Mouse (Mus musculus) MEL (cell line): ENCODE results near the gene Fam205a1. TPM values are rescaled to one million over a fixed set of nuclear protein-coding genes. Genes with fewer than 3 reads are reported as not detected.
"Not testable (repeated sequence)": the region's sequence is repeated elsewhere in the genome, so short reads cannot be mapped to it uniquely, and the experiment has no call there.

Experiments used
- DNase-seq: peaks from one replicate; pipeline ENCODE4 v3.0.0; 2011; ENCODE audit warnings: low read depth, low spot score
- H3K27ac ChIP-seq: 2 replicates; pipeline ENCODE4 v1.5.1; 2012; ENCODE audit warnings: low read depth, mild to moderate bottlenecking, control low read depth, low read length, moderate library complexity; ENCODE audit not compliant: control insufficient read depth
- H3K27me3 ChIP-seq, 2 experiments: fragments of 150-350 bp in 1 of 2; sonication (generic) in 1 of 2; 2 replicates each; pipeline ENCODE4 v1.6.1; 2012; ENCODE audit warnings: low read length in 2 of 2, mild to moderate bottlenecking in 2 of 2, improper control_type of control experiment in 1 of 2, moderate library complexity in 1 of 2; ENCODE audit not compliant: insufficient read depth in 2 of 2, control insufficient read depth in 1 of 2
- H3K36me3 ChIP-seq, 2 experiments: 2 replicates each; pipeline ENCODE4 v1.6.1; 2012 to 2014; ENCODE audit warnings: low read length in 2 of 2, improper control_type of control experiment in 1 of 2, inconsistent platforms in 1 of 2, mild to moderate bottlenecking in 1 of 2; ENCODE audit not compliant: insufficient read depth in 2 of 2, control insufficient read depth in 1 of 2
- H3K4me1 ChIP-seq, 2 experiments: fragments of 150-350 bp in 1 of 2; sonication (generic) in 1 of 2; 2 replicates each; pipeline ENCODE4 v1.6.1; 2012; ENCODE audit warnings: low read length in 2 of 2, improper control_type of control experiment in 1 of 2, mild to moderate bottlenecking in 1 of 2; ENCODE audit not compliant: insufficient read depth in 2 of 2, control insufficient read depth in 1 of 2
- H3K4me3 ChIP-seq, 2 experiments: fragments of 150-350 bp in 1 of 2; sonication (generic) in 1 of 2; 2 replicates each; pipeline ENCODE4 v1.5.1; 2012; ENCODE audit warnings: low read depth in 2 of 2, low read length in 2 of 2, mild to moderate bottlenecking in 2 of 2, moderate library complexity in 2 of 2, control low read depth in 1 of 2, improper control_type of control experiment in 1 of 2; ENCODE audit not compliant: control insufficient read depth in 1 of 2, insufficient read depth in 1 of 2
- H3K79me2 ChIP-seq: 2 replicates; pipeline ENCODE4 v1.6.1; 2012; ENCODE audit warnings: mild to moderate bottlenecking, low read length, moderate library complexity; ENCODE audit not compliant: control insufficient read depth, poor library complexity, insufficient read depth
- H3K9ac ChIP-seq: 2 replicates; pipeline ENCODE4 v1.6.1; 2012; ENCODE audit warnings: low read depth, mild to moderate bottlenecking, control low read depth, low read length, moderate library complexity; ENCODE audit not compliant: control insufficient read depth, poor library complexity, severe bottlenecking
- H3K9me3 ChIP-seq: fragments of 150-350 bp; sonication (generic); replicated peaks from 2 replicates; pipeline ENCODE4 v1.6.1; 2012; ENCODE audit warnings: mild to moderate bottlenecking, low read length, improper control_type of control experiment, moderate library complexity; ENCODE audit not compliant: insufficient read depth
- EP300 ChIP-seq, 2 experiments: IDR thresholded peaks; 2 replicates each; pipeline ENCODE4 v1.6.1; 2011; ENCODE audit warnings: improper control_type of control experiment in 2 of 2, low read length in 2 of 2, low read depth in 1 of 2, mild to moderate bottlenecking in 1 of 2
- POLR2AphosphoS2 ChIP-seq: IDR thresholded peaks from 2 replicates; pipeline ENCODE4 v1.6.1; 2011; ENCODE audit warnings: low read length, improper control_type of control experiment
- TCF12 ChIP-seq: IDR thresholded peaks from 2 replicates; pipeline ENCODE4 v1.6.1; 2014; ENCODE audit warnings: low read depth, mild to moderate bottlenecking, inconsistent platforms, low read length, improper control_type of control experiment, moderate library complexity
- USF1 ChIP-seq: IDR thresholded peaks from 2 replicates; pipeline ENCODE4 v1.6.1; 2014; ENCODE audit warnings: low read depth, mild to moderate bottlenecking, inconsistent platforms, low read length, improper control_type of control experiment, moderate library complexity
- polyA plus RNA-seq, 2 experiments: library from polyadenylated mRNA; stranded (reverse) in 1 of 2; unstranded in 1 of 2; fragments of >175 nt in 1 of 2; fragments of >200 nt in 1 of 2; gene quantifications; 2 replicates each; pipeline versions ENCODE4 v1.2.1 to v1.2.4; 2012; ENCODE audit warnings: low replicate concordance in 2 of 2, low read depth in 1 of 2; ENCODE audit not compliant: insufficient read length in 2 of 2, insufficient read depth in 1 of 2, missing spikeins in 1 of 2
- total RNA-seq: library from RNA; depleted of rRNA; stranded (reverse); fragments of 300-350 nt; gene quantifications from 2 replicates; pipeline ENCODE4 v1.2.3, GENCODE M21; 2012; rRNA removed

Fam205a1 gene
- total and polyA plus RNA-seq, 3 experiments = 0.01 TPM; not detected in 2

- peak; percentile 23 for DNase-seq
- Histone ChIP-seq H3K36me3 (0 out of 4 replicates have a peak, but pooled peaks cover 0 to 5% of the 10 kb centered on the region in 2 experiments), H3K27ac (no peak overlapping the region)
Measured at GRCm38 (mm10) chr4:42867390-42867789, 13.7 kb upstream of the Fam205a1 start.

GRCm38 (mm10) chr4:42863487-42863886 lies 9.8 kb upstream of the Fam205a1 start:
- H3K27me3 ChIP-seq, DNase-seq, H3K79me2 ChIP-seq, H3K9ac ChIP-seq, H3K4me1 ChIP-seq, H3K4me3 ChIP-seq, H3K27ac ChIP-seq, H3K9me3 ChIP-seq, H3K36me3 ChIP-seq: not testable (repeated sequence)

More at GRCm38 (mm10) chr4:42867390-42867789, 13.7 kb upstream of the Fam205a1 start:
- no peak overlapping the region for H3K9ac ChIP-seq
- H3K4me1 ChIP-seq = peaks cover 2 to 4% of the 10 kb centered on the region in 2 experiments; a peak in 2 of 4 replicates
- H3K27me3 ChIP-seq = no peaks in the 10 kb centered on the region
- no peak overlapping the region for H3K4me3 ChIP-seq
- no peak for TF ChIP-seq POLR2AphosphoS2
- peak; percentile 69; the same call in 1 of the 2 replicates for TF ChIP-seq TCF12
- no peak for TF ChIP-seq USF1
- peak in 1 of 2 experiments; percentile 65; a peak in 2 of 4 replicates for TF ChIP-seq EP300 (IDR thresholded peaks at IDR 0.05; ENCODE audit: low read depth in 1 of 2, low read length in 2 of 2)
- no peaks in the 10 kb centered on the region for H3K79me2 ChIP-seq
- no peaks in the 10 kb centered on the region for H3K9me3 ChIP-seq

GRCm38 (mm10) chr4:42860483-42860882 lies 6.8 kb upstream of the Fam205a1 start:
- not testable (repeated sequence) for H3K9ac ChIP-seq, H3K4me3 ChIP-seq, H3K36me3 ChIP-seq, H3K4me1 ChIP-seq, H3K9me3 ChIP-seq, DNase-seq, H3K27me3 ChIP-seq, H3K79me2 ChIP-seq, H3K27ac ChIP-seq

GRCm38 (mm10) chr4:42856671-42857070 lies 3.0 kb upstream of the Fam205a1 start, which contains the start of gene Gm12394:
Gene Gm12394 (minus strand): TSS chr4:42856771.
- not testable (repeated sequence) for H3K4me1 ChIP-seq, DNase-seq, H3K9ac ChIP-seq, H3K27ac ChIP-seq, H3K36me3 ChIP-seq, H3K4me3 ChIP-seq, H3K27me3 ChIP-seq, H3K9me3 ChIP-seq, H3K79me2 ChIP-seq

Other genes starting within 250 kb of the Fam205a1 start
- gene Gm10591, start 241.7 kb downstream of the Fam205a1 start, total RNA-seq = not detected in 2 replicates
- not detected for gene Gm10591, start 241.7 kb downstream of the Fam205a1 start, polyA plus RNA-seq
- gene Gm2564, start 224.2 kb downstream of the Fam205a1 start, total RNA-seq = not detected in 2 replicates
- gene Gm2564, start 224.2 kb downstream of the Fam205a1 start, polyA plus RNA-seq = under 1 TPM in 1 of 2 experiments, not detected in 1; 0.13 TPM
- gene Ccl27b, start 198.6 kb downstream of the Fam205a1 start, total RNA-seq = not detected in 2 replicates
- gene Ccl27b, start 198.6 kb downstream of the Fam205a1 start, polyA plus RNA-seq = not detected
- not detected in 2 replicates for gene Il11ra2, start 192.0 kb downstream of the Fam205a1 start, total RNA-seq
- gene Il11ra2, start 192.0 kb downstream of the Fam205a1 start, polyA plus RNA-seq = under 1 TPM in 1 of 2 experiments, not detected in 1; 0.06 TPM
- gene 4930578G10Rik, start 118.3 kb downstream of the Fam205a1 start, total RNA-seq = not detected in 2 replicates
- not detected for gene 4930578G10Rik, start 118.3 kb downstream of the Fam205a1 start, polyA plus RNA-seq
- not detected in 2 replicates for gene Ccl19, start 97.3 kb downstream of the Fam205a1 start, total RNA-seq
- under 1 TPM in 1 of 2 experiments, not detected in 1; 0.10 TPM for gene Ccl19, start 97.3 kb downstream of the Fam205a1 start, polyA plus RNA-seq
- not detected in 2 replicates for gene Ccl21a, start 79.9 kb downstream of the Fam205a1 start, total RNA-seq
- gene Ccl21a, start 79.9 kb downstream of the Fam205a1 start, polyA plus RNA-seq = not detected
- not detected in 2 replicates for gene Gm12394, start 2.9 kb upstream of the Fam205a1 start, total RNA-seq
- gene Gm12394, start 2.9 kb upstream of the Fam205a1 start, polyA plus RNA-seq = under 1 TPM in 1 of 2 experiments, not detected in 1; 0.10 TPM
- not detected in 2 replicates for gene Fam205c, start 20.3 kb upstream of the Fam205a1 start, total RNA-seq
- gene Fam205c, start 20.3 kb upstream of the Fam205a1 start, polyA plus RNA-seq = not detected
- gene Phf24, start 62.8 kb upstream of the Fam205a1 start, total RNA-seq = 0.07 and 0.31 TPM in 2 replicates
- gene Phf24, start 62.8 kb upstream of the Fam205a1 start, polyA plus RNA-seq = under 1 TPM in 1 of 2 experiments, not detected in 1; 0.92 TPM
- 0.73 and 1.0 TPM in 2 replicates for gene Dnajb5, start 95.9 kb upstream of the Fam205a1 start, total RNA-seq
- gene Dnajb5, start 95.9 kb upstream of the Fam205a1 start, polyA plus RNA-seq = 1 to 10 TPM in 1 of 2 experiments, not detected in 1; 1.8 TPM
- gene 1700022I11Rik, start 115.7 kb upstream of the Fam205a1 start, total RNA-seq = 0.54 and 0.65 TPM in 2 replicates
- gene 1700022I11Rik, start 115.7 kb upstream of the Fam205a1 start, polyA plus RNA-seq = under 1 TPM in 1 of 2 experiments, not detected in 1; 0.39 TPM
- gene Vcp, start 146.6 kb upstream of the Fam205a1 start, total RNA-seq = 264 and 319 TPM in 2 replicates
- gene Vcp, start 146.6 kb upstream of the Fam205a1 start, polyA plus RNA-seq = 100 to 1,000 TPM; 420 to 792 TPM
- 10.1 and 11.4 TPM in 2 replicates for gene Fancg, start 156.6 kb upstream of the Fam205a1 start, total RNA-seq
- 10 to 100 TPM in 1 of 2 experiments, not detected in 1; 24.6 TPM for gene Fancg, start 156.6 kb upstream of the Fam205a1 start, polyA plus RNA-seq
- gene Pigo, start 171.9 kb upstream of the Fam205a1 start, total RNA-seq = 22.3 TPM in 2 replicates
- 10 to 100 TPM in 1 of 2 experiments, not detected in 1; 36.1 TPM for gene Pigo, start 171.9 kb upstream of the Fam205a1 start, polyA plus RNA-seq
- gene Stoml2, start 177.8 kb upstream of the Fam205a1 start, total RNA-seq = 384 and 391 TPM in 2 replicates
- 100 to 1,000 TPM in 1 of 2 experiments, not detected in 1; 480 TPM for gene Stoml2, start 177.8 kb upstream of the Fam205a1 start, polyA plus RNA-seq
- 0.95 and 1.3 TPM in 2 replicates for gene Fam214b, start 192.3 kb upstream of the Fam205a1 start, total RNA-seq
- gene Fam214b, start 192.3 kb upstream of the Fam205a1 start, polyA plus RNA-seq = 1 to 10 TPM in 1 of 2 experiments, not detected in 1; 3.8 TPM
- 5.4 and 6.5 TPM in 2 replicates for gene Unc13b, start 205.1 kb upstream of the Fam205a1 start, total RNA-seq
- gene Unc13b, start 205.1 kb upstream of the Fam205a1 start, polyA plus RNA-seq = 1 to 10 TPM in 1 of 2 experiments, not detected in 1; 9.6 TPM